ENCODE assay signal across 8 mouse cellular contexts in the genomic region with DNA sequence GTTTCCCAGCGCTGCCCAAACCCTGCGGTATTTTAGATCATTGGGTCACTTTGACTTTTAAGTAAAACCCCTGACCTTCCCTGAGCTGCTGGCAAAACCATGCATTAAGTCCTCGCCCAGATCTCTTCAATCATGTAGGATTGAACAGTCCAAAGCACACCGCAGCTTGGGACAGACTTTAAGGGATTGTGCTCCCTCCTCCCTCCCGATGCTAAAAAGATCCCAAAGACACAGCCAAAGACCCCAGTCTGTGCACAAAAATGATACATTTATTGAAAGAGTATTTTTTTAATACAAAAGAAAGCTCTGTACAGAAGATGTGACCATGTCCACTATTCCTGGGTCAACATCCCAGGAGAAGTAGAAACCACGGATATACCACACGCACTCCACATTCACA. TPM values are rescaled to one million over a fixed set of nuclear protein-coding genes. Genes with fewer than 3 reads are reported as not detected.
A peak's percentile ranks its signal among the peaks of the same experiment; 100 is the strongest.
DNase-seq lines count a peak whose midpoint lies in the region; ATAC-seq and TF ChIP-seq lines count a peak whose summit lies in the region.

No protein-coding gene starts in this region.

- peak overlapping the region; percentile 84; the same call in 1 of the 2 replicates for H3K4me3 ChIP-seq in liver, adult 2 months (ENCODE audit: insufficient read depth, low read depth, low read length)
- H3K4me3 ChIP-seq in embryonic facial prominence, embryonic 15.5 days (replicated peaks), result peak overlapping the region; percentile 64
- H3K4me3 ChIP-seq in intestine, embryonic 15.5 days (replicated peaks), result peak overlapping the region; percentile 58
- peak overlapping the region; percentile 68 for H3K4me3 ChIP-seq in neural tube, embryonic 12.5 days

- DNase-seq in liver, adult 2 months (ENCODE audit: extremely low read depth, low read depth, low spot score), result no peak
- no peak for DNase-seq in liver
- DNase-seq in yolk sac, embryonic 10.5 days (ENCODE audit: low spot score), result no peak
- no peak for DNase-seq in embryo, embryonic 11 days
- no peak for DNase-seq in left cerebral cortex, postnatal 14 days (ENCODE audit: low spot score in 2 of 2)

- no peak for TF ChIP-seq CTCF in liver, adult 2 months (IDR thresholded peaks at IDR 0.05; ENCODE audit: low read depth, low read length)

- no peaks in the 10 kb centered on the region for H3K36me3 ChIP-seq in liver, adult 2 months (ENCODE audit: control insufficient read depth, insufficient read depth, low read length)
- H3K36me3 ChIP-seq in embryonic facial prominence, embryonic 15.5 days, result peaks cover 41% of the 10 kb centered on the region
- peaks cover 27% of the 10 kb centered on the region for H3K36me3 ChIP-seq in intestine, embryonic 15.5 days
- peaks cover 35% of the 10 kb centered on the region for H3K36me3 ChIP-seq in neural tube, embryonic 12.5 days

- H3K9ac ChIP-seq in liver, adult 2 months (ENCODE audit: low read depth, low read length), result no peak overlapping the region; the same call in 1 of the 2 replicates
- H3K9ac ChIP-seq in embryonic facial prominence, embryonic 15.5 days, result 0 out of 2 replicates have a peak overlapping the region, but pooled peaks have one; percentile 59
- peak overlapping the region; percentile 55; the same call in 1 of the 2 replicates for H3K9ac ChIP-seq in intestine, embryonic 15.5 days
- peak overlapping the region; percentile 77; the same call in 1 of the 2 replicates for H3K9ac ChIP-seq in neural tube, embryonic 12.5 days

- no peak for TF ChIP-seq POLR2A in liver, adult 2 months (IDR thresholded peaks at IDR 0.05; ENCODE audit: extremely low read depth, insufficient read depth, low read length)

- WGBS in liver, adult 2 months, result 49% methylated on average over 7 of the region's 7 CpGs
- WGBS in embryonic facial prominence, embryonic 15.5 days, result 19% methylated on average over 7 of the region's 7 CpGs
- WGBS in intestine, embryonic 15.5 days, result 28% methylated on average over 7 of the region's 7 CpGs
- WGBS in neural tube, embryonic 12.5 days, result 13% methylated on average over 7 of the region's 7 CpGs

- no peak for ATAC-seq in embryonic facial prominence, embryonic 15.5 days (ENCODE audit: insufficient number of reproducible peaks, low FRiP score, low TSS enrichment, low read depth)
- ATAC-seq in intestine, embryonic 15.5 days, result no peak
- no peak for ATAC-seq in neural tube, embryonic 12.5 days (ENCODE audit: low FRiP score, low read depth)

- H3K79me2 ChIP-seq in liver, adult 2 months (ENCODE audit: control insufficient read depth, insufficient read depth, low read length), result no peaks in the 10 kb centered on the region; the same call in 1 of the 2 replicates

- no peaks in the 10 kb centered on the region for H3K27me3 ChIP-seq in liver, adult 2 months (ENCODE audit: control insufficient read depth, insufficient read depth, low read length)
- no peaks in the 10 kb centered on the region for H3K27me3 ChIP-seq in embryonic facial prominence, embryonic 15.5 days
- H3K27me3 ChIP-seq in intestine, embryonic 15.5 days (replicated peaks), result no peaks in the 10 kb centered on the region
- H3K27me3 ChIP-seq in neural tube, embryonic 12.5 days (replicated peaks), result peaks cover 9% of the 10 kb centered on the region

- H3K9me3 ChIP-seq in embryonic facial prominence, embryonic 15.5 days (replicated peaks), result no peaks in the 10 kb centered on the region
- H3K9me3 ChIP-seq in intestine, embryonic 15.5 days, result no peaks in the 10 kb centered on the region
- H3K9me3 ChIP-seq in neural tube, embryonic 12.5 days, result no peaks in the 10 kb centered on the region

- peaks cover 4% of the 10 kb centered on the region for H3K4me1 ChIP-seq in liver, adult 2 months (ENCODE audit: control insufficient read depth, insufficient read depth, low read length)
- peaks cover 22% of the 10 kb centered on the region for H3K4me1 ChIP-seq in embryonic facial prominence, embryonic 15.5 days
- H3K4me1 ChIP-seq in intestine, embryonic 15.5 days (replicated peaks), result peaks cover 19% of the 10 kb centered on the region
- peaks cover 17% of the 10 kb centered on the region for H3K4me1 ChIP-seq in neural tube, embryonic 12.5 days

- peak overlapping the region; percentile 86 for H3K4me2 ChIP-seq in embryonic facial prominence, embryonic 15.5 days (replicated peaks)
- peak overlapping the region; percentile 95 for H3K4me2 ChIP-seq in intestine, embryonic 15.5 days (replicated peaks)
- H3K4me2 ChIP-seq in neural tube, embryonic 12.5 days (replicated peaks), result peak overlapping the region; percentile 88

- intact Hi-C loops in left cerebral cortex, postnatal 14 days (cut with DNase I), result loop anchor here (5.0 kb wide), 1 partner anchor 101 kb away; a partner anchor contains a TSS

- no peak overlapping the region for H3K27ac ChIP-seq in liver, adult 2 months (replicated peaks; ENCODE audit: insufficient read depth, low read depth, low read length)
- H3K27ac ChIP-seq in embryonic facial prominence, embryonic 15.5 days (replicated peaks), result no peak overlapping the region
- H3K27ac ChIP-seq in intestine, embryonic 15.5 days, result no peak overlapping the region
- no peak overlapping the region for H3K27ac ChIP-seq in neural tube, embryonic 12.5 days

RNA-seq across cellular contexts. Expression of a gene that starts 0.4 kb away (rescaled TPM):
- 4.1 and 5.1 TPM in 2 replicates for total RNA-seq in liver, adult 2 months (2014; rRNA removed)
- 5.7 and 10.1 TPM in 2 replicates for polyA plus RNA-seq in liver, adult 2 months (2012; rRNA removed)
- polyA plus RNA-seq in embryonic facial prominence, embryonic 15.5 days (2015; fragmentation: Nextera tagmentation; extraction: Ambion mirVana), result 7.1 and 10.6 TPM in 2 replicates
- 2.8 and 3.4 TPM in 2 replicates for polyA plus RNA-seq in intestine, embryonic 15.5 days (2015; fragmentation: Nextera tagmentation; extraction: Ambion mirVana)
- 13.4 and 15.3 TPM in 2 replicates for polyA plus RNA-seq in neural tube, embryonic 12.5 days (2016; fragmentation: Nextera tagmentation; extraction: Ambion mirVana)
- 10 to 100 TPM; 49.3 to 50.8 TPM for total RNA-seq in left cerebral cortex, postnatal 14 days (2021)

RNA-seq across cellular contexts. Expression of a gene that starts 9.4 kb away (rescaled TPM):
- 3.4 and 5.4 TPM in 2 replicates for total RNA-seq in liver, adult 2 months (2014; rRNA removed)
- polyA plus RNA-seq in liver, adult 2 months (2012; rRNA removed), result 32.2 and 45.6 TPM in 2 replicates
- polyA plus RNA-seq in embryonic facial prominence, embryonic 15.5 days (2015; fragmentation: Nextera tagmentation; extraction: Ambion mirVana), result 8.6 and 8.8 TPM in 2 replicates
- polyA plus RNA-seq in intestine, embryonic 15.5 days (2015; fragmentation: Nextera tagmentation; extraction: Ambion mirVana), result 7.6 and 8.9 TPM in 2 replicates
- polyA plus RNA-seq in neural tube, embryonic 12.5 days (2016; fragmentation: Nextera tagmentation; extraction: Ambion mirVana), result 5.6 and 8.4 TPM in 2 replicates
- total RNA-seq in left cerebral cortex, postnatal 14 days (2021), result 10 to 100 TPM; 52.0 to 65.9 TPM

RNA-seq across cellular contexts. Expression of a gene that starts 50.1 kb away (rescaled TPM):
- 6.6 and 9.0 TPM in 2 replicates for total RNA-seq in liver, adult 2 months (2014; rRNA removed)
- polyA plus RNA-seq in liver, adult 2 months (2012; rRNA removed), result 13.1 and 13.3 TPM in 2 replicates
- 40.4 and 41.0 TPM in 2 replicates for polyA plus RNA-seq in embryonic facial prominence, embryonic 15.5 days (2015; fragmentation: Nextera tagmentation; extraction: Ambion mirVana)
- polyA plus RNA-seq in intestine, embryonic 15.5 days (2015; fragmentation: Nextera tagmentation; extraction: Ambion mirVana), result 48.7 and 48.9 TPM in 2 replicates
- polyA plus RNA-seq in neural tube, embryonic 12.5 days (2016; fragmentation: Nextera tagmentation; extraction: Ambion mirVana), result 40.5 and 42.3 TPM in 2 replicates
- 1 to 10 TPM; 5.2 to 5.3 TPM for total RNA-seq in left cerebral cortex, postnatal 14 days (2021)

RNA-seq across cellular contexts. Expression of a gene that starts 59.1 kb away (rescaled TPM):
- total RNA-seq in liver, adult 2 months (2014; rRNA removed), result 0.07 and 0.18 TPM in 2 replicates
- 0.15 and 0.22 TPM in 2 replicates for polyA plus RNA-seq in liver, adult 2 months (2012; rRNA removed)
- polyA plus RNA-seq in embryonic facial prominence, embryonic 15.5 days (2015; fragmentation: Nextera tagmentation; extraction: Ambion mirVana), result 0.15 and 0.18 TPM in 2 replicates
- polyA plus RNA-seq in intestine, embryonic 15.5 days (2015; fragmentation: Nextera tagmentation; extraction: Ambion mirVana), result 0.24 and 0.26 TPM in 2 replicates
- polyA plus RNA-seq in neural tube, embryonic 12.5 days (2016; fragmentation: Nextera tagmentation; extraction: Ambion mirVana), result 6.2 and 7.1 TPM in 2 replicates
- total RNA-seq in left cerebral cortex, postnatal 14 days (2021), result 100 to 1,000 TPM; 135 to 142 TPM
